Mouse (Mus musculus) regulatory T cell (primary cell): ENCODE measurements at regions not wholly inside any gene's neighbourhood (a gene's known extent, or its start where the extent isn't known, plus 50 kb on each side); places are given as distances from the start of the nearest gene placed in this dataset.

Source experiments
- in situ Hi-C: fragments of 300-600 bp; cut with MboI, MseI; formaldehyde crosslinking; loops from one replicate; pipeline ENCODE4 v1.15.1; 2025; ENCODE audit warnings: high pct_unique_total_duplicates

DNA sequence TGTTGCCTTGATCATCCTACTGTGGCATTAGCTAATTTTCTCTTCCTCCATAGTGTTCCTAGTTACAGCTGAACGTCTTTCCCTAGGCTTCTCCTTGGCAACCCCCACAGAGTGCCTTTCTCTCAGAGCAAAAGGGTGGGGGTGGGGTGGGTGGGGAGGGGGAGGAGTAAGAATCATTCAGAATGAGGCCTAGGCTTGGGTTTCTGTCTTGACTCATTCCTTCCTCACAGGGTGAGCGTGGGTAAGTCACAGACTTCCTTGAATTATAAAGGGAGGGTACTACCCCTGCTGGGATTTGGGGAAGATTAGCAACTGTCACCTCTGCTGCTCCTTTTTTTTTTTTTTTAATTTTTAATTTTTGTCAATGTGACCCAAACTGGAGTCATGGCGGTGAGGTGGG is 114.5 kb downstream of the Dhx35 start:
- in situ Hi-C loops: no loop called here

DNA sequence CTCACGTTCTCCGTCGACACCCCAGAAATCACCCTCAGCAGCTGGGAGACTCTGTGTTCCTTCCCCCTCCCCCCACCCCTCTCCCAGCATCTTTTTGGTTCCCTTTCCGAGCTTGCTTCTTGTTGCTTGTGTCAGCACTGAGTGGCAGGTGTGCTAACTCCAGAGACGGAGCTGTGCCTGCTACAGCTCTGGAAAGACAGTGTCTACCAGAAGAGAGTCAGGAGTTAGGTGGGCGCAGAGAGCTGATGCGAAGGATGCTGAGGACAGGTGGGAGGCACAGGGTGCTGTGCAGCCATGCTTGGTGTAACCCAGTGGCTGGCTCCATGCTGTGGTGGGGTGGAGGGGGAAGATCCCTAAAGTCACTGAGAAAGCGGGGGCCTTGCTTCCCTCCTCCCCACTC is 115.7 kb downstream of the Dhx35 start:
- in situ Hi-C loops: loop anchor here (5.0 kb wide), 1 partner anchor 1667 kb away; no protein-coding TSS in a partner anchor

GRCm38 (mm10) chr2:158911191-158911590 is 116.6 kb downstream of the Dhx35 start:
- in situ Hi-C loops: loop anchor here (5.0 kb wide), 1 partner anchor 1666 kb away; no protein-coding TSS in a partner anchor

- in situ Hi-C loops: loop anchor here (5.0 kb wide), 1 partner anchor 1665 kb away; no protein-coding TSS in a partner anchor
Measured at GRCm38 (mm10) chr2:158912631-158913258, 118.1 kb downstream of the Dhx35 start.

DNA sequence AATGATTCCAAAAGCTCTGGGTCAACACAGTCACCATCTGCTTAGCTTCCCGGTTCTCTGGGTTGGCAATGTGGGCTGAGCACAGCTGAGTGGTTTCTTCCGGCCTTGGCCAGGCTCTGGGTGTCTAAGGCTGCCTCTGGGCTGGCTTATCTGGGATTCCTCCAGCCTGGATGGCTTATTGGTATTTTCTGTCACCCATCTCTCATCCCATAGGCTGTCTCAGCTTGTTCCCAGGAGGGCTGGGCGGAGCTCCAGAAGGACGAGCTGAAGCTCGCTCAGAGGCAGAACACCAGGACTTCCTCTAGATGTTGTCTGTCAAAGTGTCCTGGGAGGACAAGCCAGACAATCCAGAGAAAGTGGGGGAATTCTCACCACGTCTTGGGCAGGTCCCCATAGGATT is 122.8 kb downstream of the Dhx35 start:
- in situ Hi-C loops: no loop called here

- in situ Hi-C loops: no loop called here
Measured at GRCm38 (mm10) chr2:158918312-158918711, 123.7 kb downstream of the Dhx35 start.

DNA sequence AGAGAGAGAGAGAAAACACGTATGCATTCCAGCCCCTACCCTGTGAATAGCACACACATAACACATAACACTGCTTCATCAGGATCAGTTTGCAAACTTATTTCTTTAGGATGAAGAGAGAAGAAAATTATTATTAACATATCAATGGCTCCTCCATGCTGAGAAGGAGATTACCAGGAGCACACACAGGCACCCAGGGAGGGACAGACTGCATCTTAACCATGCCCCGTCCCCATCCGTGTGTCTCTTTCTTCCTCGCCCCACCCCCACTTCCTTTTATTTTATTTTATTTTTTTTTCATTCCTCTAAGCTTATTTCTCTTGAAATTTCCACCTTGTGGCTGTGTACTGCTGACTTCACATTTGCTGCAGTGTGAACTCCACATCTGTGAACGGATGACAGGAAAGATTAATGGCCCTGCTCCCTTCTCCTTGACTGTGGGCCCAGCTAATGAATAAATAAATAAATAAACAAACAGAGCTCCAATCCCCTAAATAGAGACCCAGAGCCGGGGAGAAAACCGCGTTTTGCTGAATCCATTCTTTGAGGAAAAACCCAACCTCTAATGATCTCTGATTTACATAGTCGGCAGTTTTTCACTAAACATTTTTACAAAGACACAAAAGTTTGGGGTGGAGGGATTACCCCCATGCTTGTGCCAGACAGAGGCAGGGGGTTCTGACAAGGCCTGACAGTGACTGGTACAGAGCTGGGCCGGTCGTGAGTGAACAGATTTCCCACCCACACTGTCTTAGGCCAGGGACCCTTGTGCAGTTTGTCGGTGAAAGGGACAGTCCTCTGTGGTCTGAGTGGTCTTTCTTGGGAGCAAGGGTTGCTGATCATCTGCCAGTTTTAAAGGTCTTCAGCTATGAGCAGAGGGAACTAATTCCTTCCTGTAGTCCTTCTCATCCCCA is 127.0 kb downstream of the Dhx35 start:
- in situ Hi-C loops: no loop called here

- in situ Hi-C loops: no loop called here
Measured at GRCm38 (mm10) chr2:158922766-158923165, 128.2 kb downstream of the Dhx35 start.

DNA sequence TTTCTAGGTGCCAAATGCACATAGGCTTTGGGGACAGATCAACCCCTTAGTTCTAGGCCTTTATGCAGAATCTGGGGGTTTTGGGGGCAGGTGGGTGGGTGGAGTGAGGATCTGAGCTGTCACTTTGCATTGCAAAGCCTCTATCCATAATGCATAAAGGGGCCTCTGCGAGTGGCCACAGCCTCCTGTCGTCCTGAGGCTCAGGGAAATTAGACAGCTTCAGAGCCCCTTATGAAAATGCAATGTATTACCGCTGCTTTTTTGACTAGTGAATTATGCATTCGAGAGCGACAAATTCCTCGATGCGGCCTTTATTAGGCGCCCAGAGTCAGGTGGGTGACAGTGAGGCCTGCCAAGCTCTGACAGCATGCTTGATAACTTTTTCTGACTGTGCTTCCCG is 134.9 kb downstream of the Dhx35 start:
- in situ Hi-C loops: no loop called here

DNA sequence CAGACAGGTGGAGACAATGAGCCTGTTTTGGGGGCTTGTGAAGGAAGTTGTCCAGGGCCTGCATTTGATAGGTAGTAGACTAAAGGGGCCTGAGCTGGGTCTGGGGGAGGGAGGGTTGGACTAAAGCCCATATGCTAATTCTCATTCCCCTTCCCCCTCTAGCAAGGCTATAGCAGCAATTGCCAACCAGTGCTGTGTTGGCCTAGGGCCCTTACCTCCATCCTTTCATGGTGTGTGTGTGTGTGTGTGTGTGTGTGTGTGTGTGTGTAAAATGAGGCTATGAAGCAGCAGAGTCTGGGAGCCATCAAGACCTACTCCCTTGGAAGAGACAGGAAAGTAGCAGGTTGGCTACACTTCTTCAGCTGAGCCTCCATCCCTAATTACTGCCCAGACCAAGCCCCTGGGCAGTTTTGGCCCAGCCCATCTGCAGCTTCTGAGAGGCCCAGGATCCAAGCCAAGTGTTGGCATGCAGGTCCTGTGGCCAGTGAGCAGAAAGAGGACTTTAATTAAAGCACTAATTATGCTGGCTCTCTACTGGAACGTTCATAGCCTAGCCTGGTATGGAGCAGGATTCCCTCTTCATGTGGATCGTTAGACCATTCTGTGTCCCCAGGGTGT is 143.4 kb downstream of the Dhx35 start:
- in situ Hi-C loops: no loop called here

GRCm38 (mm10) chr2:158949418-158949817 is 154.8 kb downstream of the Dhx35 start:
- in situ Hi-C loops: no loop called here

- in situ Hi-C loops: no loop called here
Measured at GRCm38 (mm10) chr2:158951061-158951460, 156.5 kb downstream of the Dhx35 start.

DNA sequence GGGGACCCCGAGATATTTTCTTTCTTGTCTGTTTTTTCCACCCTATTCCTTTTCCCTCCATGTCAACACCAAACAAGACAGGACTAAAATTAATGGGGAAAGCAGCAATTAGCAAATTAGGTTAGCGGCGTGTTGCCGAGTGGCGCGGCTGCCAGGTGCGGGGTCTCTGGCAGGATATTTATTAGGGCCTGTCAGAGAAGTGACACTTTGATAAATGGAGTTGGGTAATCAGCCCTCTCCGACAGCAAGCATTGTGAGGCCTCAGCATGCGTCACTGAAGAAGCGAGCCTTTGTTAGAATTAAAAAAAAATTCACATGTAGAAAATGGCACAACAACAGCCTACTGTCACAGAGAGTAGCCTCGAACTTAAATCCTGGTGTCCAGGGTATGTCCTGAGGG is 162.3 kb downstream of the Dhx35 start:
- in situ Hi-C loops: no loop called here

GRCm38 (mm10) chr2:158965003-158965665 is 170.5 kb downstream of the Dhx35 start:
- in situ Hi-C loops: no loop called here

GRCm38 (mm10) chr2:158972178-158972577 is 177.6 kb downstream of the Dhx35 start:
- in situ Hi-C loops: no loop called here

DNA sequence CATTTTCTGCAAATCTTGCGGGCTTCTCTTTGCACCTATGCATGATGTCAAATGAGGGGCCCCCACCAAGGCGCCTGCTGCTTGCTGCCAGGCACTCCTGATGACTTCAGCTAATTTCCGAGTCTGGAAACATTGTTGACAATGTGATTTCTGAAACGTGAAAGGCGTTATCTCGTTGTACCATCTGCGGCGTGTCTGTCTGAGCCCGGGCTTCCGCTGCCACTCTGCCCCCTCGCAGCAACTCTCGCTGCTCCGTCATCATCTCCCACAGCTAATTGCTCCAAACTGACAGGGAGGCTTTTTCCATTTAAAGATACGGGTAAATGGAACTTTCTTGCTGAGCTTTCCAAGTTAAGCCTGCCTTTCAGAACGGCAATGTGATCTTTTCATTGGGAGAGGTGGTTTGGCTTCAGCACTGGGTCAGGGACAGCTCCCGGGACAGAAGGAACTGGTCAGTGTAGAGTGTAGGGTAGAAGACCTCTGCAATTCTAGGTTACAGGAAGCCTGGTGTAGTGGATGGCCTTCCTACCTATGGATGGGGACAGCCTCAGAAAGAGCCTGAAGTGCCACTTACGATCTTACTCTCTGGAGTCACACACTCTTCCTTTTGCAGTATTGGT is 191.0 kb downstream of the Dhx35 start:
- in situ Hi-C loops: no loop called here

DNA sequence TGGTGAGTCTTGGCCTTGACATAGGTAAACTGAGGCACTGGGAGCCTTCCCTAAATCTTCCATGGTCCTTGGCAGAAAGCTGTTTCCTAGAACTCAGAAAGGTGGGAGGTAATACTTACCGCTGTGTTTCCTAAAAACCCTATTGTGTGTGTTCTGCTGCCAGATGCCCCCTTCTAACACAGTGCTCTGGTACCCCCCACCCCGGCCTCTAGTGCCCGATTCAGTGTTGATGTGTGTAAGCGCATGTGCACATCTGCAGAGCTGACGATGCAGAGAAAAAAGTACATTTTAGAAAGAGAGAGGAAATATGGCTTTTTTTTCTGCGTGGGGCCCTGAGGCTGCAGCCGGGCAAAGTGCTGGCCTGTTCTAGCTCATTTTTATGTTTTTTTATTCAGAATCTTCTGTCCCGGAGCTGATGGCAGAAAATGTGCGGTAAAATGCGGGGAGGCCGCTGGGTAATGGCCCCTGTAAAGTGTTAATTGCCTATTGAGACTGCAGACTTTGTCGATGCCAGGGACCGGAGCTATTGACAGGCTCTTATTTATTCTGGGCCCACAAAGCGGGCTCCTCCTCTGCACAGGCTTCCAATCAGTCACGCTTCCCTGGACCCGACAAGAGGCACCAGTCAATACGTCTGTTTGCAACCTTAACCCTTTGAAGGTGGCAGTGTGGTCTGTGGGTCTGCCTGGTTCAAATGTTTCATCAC is 208.0 kb downstream of the Dhx35 start:
- in situ Hi-C loops: no loop called here

DNA sequence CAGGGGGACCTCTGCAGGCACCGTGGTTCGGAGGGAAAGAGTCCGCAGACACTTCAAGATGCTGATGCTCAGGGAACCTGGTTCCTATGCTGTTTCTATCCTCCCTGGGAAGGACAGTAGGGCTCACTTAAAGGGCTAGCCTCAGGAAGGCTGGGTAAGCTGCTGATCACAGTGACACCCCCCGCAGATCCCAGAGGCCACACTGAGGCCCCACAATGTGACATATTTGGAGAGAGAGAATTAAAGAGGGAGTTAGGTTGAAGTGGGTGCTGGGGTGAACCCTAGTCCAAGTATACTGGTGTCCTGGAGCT is 208.5 kb downstream of the Dhx35 start:
- in situ Hi-C loops: no loop called here

DNA sequence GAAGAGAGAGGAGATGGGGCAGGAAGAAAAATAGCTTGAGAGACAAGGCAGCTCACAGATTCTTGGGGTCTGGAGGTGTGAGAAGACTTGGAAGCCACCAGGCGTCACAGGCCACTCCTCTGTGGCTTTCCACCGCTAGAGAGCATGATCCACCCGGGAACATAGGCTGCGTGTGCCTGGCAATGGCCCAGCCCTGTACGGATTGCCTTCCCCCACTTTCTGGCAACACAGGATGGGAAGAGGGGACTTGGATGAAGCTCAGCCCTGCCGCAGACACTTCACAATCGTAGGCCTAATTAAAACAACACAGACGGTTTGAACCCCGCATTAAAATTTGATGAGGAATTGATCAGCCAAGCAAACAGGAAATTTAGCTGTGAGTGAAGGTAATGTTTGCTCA is 209.8 kb downstream of the Dhx35 start:
- in situ Hi-C loops: no loop called here

DNA sequence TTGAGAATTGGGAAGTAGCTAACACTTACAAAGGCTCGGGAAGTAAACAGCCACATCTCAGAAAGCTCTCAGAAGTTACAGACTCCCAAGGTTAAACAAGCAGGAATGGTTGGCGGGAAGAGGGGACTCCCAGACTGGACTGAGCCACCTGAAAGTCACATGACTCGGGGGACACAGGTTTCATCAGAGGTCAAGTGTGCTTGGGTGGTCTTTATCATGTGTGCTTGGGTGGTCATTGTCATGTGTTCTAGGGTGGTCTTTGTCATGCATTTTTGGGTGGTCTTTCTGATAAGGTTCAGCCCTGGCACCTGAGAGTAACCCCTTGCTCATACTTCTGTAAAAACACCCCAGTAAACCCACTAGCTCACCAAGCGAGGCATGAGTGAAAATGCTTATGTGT is 218.1 kb downstream of the Dhx35 start:
- in situ Hi-C loops: no loop called here

DNA sequence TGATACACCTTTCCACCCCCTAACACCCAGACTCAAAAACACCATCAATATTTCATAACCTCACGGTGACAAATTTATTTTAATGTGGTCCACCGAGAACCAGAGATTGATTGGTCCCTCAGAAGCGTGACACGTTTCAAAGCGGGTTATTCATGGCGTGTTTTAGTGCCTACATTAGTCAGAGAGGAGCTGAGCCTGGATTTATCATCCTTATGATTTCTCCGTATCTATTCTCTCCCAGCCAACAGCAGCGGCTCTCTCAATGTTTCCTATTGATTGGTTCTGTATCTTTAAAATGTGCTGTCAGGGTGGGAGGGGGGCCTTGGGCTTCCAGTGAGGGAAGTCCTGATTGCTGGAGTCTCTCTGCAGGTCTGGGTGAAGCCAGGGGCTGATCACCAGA is 219.9 kb downstream of the Dhx35 start:
- in situ Hi-C loops: no loop called here
